Mouse (Mus musculus): ENCODE results near the gene Cyb5r3.
"Not testable (repeated sequence)": the region's sequence is repeated elsewhere in the genome, so short reads cannot be mapped to it uniquely, and the experiment has no call there.

Cyb5r3 gene

GRCm38 (mm10) chr15:83148801-83149195 lies 23.6 kb downstream of the Cyb5r3 start:
- DNase-seq: no peak

DNA sequence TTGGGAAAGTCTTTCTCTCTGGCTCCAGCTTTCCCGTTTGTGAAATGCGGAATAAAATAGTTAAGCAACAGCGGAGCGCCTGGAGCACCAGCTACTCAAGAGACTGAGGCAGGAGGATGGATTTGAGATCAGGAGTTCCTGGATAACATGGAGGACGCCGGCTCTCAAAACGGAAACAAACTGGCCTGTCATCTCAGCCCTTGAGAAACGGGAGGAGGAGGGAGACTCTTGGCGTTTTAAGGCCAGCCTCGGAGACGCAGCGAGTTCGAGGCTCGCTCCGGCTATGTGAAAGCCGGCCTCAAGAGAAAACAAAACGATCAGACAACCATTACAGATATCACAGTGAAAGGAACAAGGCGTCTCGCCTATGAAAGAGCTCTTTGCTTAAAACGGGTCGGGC lies 24.0 kb downstream of the Cyb5r3 start:
- DNase-seq: no peak

DNA sequence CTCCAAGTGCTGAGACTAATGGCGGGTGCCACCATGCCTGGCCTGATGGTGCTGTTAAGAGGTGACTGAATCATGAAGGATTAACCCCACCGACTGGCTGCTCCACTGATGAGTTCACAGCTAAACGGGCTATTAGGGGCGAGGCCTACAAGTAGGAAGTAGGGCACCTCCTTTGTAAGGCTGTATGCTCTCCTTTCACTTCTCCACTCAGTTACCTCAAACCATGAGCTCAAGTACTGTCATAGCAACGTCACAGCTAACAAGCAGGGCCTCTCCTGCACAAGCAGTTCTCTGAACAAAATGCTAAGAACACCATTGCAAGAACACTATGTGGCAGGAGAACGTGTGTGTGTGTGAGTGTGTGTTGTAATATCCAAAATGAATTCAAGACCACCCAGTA lies 26.9 kb downstream of the Cyb5r3 start:
- DNase-seq: no peak

DNA sequence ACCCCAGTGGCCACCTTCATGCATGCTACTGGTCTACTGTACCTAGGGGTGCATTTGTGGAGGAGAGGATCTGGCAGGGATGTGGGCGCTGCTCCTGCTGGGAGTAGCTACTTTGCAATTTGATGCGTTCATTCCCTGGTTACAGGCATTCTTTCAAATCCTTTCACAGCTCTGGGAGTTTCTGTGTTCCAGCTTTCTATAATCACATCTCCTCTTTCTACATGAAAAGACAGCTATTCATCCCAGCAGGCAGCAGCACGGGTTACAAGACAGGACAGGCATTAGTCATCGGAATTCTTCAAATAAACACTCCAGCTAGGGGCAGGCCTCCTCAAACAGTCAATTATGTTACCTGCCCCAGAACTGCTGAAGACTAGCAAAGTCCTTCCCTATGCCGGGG lies 29.5 kb downstream of the Cyb5r3 start:
- no peak for DNase-seq

DNA sequence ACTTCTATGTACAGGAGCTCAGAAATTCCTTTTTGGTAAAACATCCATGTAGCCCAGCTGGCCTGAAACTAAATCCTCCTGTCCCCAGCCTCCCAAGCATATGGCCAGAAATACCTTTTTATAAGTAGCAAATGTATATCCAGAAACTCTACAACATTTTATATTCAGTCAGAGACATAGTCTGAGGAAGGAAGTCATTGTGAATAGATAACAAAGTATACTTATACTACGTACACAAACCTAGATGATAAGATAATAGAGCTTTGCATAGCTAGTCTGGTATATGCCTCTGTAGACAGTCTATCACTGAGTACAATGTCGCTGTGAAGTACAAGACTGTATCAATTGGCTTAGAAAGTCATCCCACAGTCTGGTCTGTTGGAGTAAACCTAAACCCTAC lies 36.7 kb downstream of the Cyb5r3 start:
- DNase-seq: no peak

- no peak for DNase-seq
These were observed 37.7 kb downstream of the Cyb5r3 start for GRCm38 (mm10) chr15:83134671-83135070.

DNA sequence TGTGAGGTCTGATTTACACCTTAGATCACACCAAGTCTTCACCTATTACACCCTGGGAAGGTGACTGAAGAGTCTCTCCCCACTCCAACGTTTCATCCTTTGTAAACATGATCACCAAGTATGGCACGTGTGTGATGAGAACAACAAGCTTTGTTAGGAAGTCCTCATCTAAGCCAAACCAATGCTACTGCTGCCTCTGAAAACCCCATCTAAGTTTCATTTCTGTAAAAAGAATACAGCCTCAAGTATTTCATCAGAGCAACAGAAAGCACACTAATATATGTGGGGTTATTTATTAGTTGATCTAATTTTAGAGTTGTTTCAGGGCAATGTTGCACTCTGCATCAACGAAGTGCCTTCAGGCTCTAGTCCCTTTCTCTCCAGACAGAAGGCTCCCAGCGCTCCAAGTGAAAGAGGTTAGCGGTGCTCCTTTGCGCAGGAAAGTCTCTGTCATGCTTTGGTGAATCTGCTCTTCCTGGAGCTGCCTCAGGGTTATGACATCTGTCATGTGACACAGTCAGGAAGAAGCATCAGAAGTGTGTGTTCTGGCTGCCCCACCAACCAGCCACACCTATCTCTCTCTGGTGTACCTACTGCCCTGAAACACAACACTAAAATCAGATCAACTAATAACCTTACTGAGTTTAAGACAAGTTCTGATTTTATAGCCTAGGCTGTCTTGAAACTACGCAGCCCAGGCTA lies 42.7 kb downstream of the Cyb5r3 start:
- no peak for DNase-seq

- not testable (repeated sequence) for DNase-seq
These were observed 45.4 kb downstream of the Cyb5r3 start for GRCm38 (mm10) chr15:83127037-83127436.

DNA sequence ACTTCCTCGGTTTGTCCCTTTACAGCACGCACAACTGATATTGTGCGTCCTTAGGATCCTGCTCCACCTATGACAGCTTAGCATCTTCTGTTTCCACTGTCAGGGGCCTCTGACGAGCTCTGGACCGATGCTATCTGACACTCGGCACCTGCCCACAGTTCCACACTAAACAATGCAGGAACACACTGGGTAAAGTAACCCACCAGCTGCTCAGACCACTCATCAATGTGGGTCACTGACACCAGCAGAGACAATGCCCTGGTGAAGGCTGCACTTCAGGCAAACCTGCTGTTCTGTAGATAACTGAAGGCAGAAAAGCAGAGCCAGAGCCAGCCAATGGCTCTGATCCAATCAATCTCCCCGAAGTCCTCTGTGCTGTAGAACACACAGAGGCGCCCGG lies 45.8 kb downstream of the Cyb5r3 start:
- DNase-seq: no peak

- DNase-seq: no peak
These were observed 47.8 kb downstream of the Cyb5r3 start for GRCm38 (mm10) chr15:83124625-83125024.

DNA sequence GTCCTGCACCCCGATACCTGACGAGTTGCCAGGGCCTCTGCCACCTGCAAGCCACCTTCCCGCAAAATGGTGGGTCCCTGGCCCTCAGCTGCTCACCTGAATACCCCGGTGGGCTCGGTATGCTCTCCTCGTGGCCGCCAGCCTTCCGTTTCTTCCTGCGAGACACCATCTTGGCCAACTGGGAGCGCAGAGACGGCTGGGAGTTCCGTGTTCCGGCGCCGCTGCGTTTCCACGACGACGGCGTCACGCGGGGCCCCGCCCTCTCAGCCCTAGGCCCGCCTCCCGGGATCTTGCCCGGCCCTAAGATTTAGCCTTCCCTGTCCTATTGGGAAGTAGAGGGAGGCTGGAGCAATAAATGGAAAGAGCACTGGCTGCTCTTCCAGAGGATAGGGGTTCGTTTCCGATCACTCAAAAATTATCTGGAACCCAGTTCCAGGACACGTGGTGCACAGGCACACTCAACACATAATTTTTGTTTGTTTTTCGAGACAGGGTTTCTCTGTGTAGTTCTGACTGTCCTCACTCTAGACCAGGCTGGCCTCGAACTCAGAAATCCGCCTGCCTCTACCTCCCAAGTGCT lies 49.7 kb downstream of the Cyb5r3 start, which contains the start of gene Rrp7a:
Gene Rrp7a (minus strand): TSS at position 236 of the 580 bp plus-strand sequence.
- peak; percentile 95 for DNase-seq

GRCm38 (mm10) chr15:83121709-83122565 lies 50.5 kb downstream of the Cyb5r3 start:
- DNase-seq: peak; percentile 66

- no peak for DNase-seq
These were observed 54.0 kb downstream of the Cyb5r3 start for GRCm38 (mm10) chr15:83118360-83118759.

- DNase-seq: no peak
These were observed 57.3 kb downstream of the Cyb5r3 start for GRCm38 (mm10) chr15:83115071-83115470.

- DNase-seq: no peak
These were observed 58.3 kb downstream of the Cyb5r3 start for GRCm38 (mm10) chr15:83114106-83114505.

- DNase-seq: peak; percentile 52
These were observed 59.5 kb downstream of the Cyb5r3 start for GRCm38 (mm10) chr15:83112898-83113297.

- no peak for DNase-seq
These were observed 60.5 kb downstream of the Cyb5r3 start for GRCm38 (mm10) chr15:83111874-83112273.

- no peak for DNase-seq
These were observed 61.1 kb downstream of the Cyb5r3 start for GRCm38 (mm10) chr15:83111290-83111689.

DNA sequence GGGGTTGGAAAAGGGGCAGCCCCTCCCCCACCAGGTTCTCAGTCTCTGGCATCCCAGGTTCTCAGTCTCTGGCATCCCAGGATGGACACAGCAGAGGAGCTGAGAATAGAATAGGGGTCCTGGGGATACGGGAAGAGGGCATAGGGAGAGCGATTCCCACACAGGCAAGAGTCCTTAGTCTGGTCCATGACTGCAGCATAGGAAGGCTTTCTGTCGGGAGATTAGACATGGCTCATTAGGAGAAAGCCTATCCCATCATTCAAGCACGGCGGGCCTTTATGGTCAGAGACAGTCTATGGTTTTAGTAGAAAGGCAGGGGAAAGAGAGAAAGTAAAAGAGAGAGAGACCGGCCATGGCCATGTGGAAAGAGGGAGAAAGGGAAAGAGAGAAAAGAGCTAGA lies 64.6 kb downstream of the Cyb5r3 start:
- DNase-seq: no peak

- no peak for DNase-seq
These were observed 66.0 kb downstream of the Cyb5r3 start for GRCm38 (mm10) chr15:83106426-83106825.

Data from right cerebral cortex, postnatal 25 days (tissue).